Mouse (Mus musculus) urinary bladder, postnatal 4 days (tissue): ENCODE results near the gene Lingo1.

Experiments used
- DNase-seq, 2 experiments: peaks; one replicate each; pipeline ENCODE4 v3.0.0; 2021 to 2022; ENCODE audit warnings: low spot score in 2 of 2

The Lingo1 gene

DNA sequence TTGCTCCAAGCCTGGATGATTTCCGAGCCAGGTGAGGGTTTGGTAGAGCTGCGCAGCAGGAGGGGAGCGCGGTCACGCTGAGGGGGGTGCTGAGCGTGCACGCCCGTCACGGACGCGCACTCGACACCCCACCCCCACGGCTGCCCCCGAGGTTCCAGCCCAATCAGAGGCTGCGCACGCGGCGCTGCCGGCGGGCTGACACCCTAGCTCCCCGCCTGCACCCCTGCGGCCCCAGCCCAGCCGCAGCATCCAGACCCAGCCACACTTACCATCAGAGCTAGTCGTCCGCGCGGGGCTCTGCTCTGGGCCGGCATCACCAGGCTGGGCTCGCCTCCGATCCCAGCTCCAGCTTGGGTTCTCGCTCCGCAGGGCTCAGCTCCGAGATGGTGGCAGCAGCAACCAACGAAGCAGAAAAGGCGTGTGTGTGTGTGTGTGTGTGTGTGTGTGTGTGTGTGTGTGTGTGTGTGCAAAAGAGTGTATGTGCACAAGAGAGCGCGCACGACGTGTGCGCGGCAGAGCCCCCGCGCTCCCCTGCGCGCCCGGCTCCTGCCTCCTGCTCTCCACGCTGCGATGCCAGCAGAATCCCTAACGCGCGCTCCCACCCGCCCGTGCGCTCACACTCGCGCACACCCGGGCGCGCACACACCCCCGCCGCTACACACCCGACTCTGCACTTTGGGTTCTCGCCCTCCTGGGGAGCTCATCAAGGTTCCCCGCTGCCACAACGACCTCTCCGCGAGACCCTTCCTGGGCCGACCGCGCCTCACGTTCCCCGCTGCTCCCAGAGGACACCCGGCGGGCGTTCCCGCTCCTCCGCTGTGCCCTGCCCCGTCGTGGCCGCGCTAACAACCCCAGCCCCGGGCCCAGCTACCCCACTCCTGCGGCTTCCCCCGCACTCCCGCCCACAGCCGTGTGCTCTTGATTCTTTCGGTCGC lies at the start of gene Lingo1:
Lingo1 (minus strand) TSS at position 748 of the 935 bp plus-strand sequence.
- DNase-seq, result no peak

GRCm38 (mm10) chr9:56844644-56845043 lies 48.4 kb upstream of the Lingo1 start:
- DNase-seq, result no peak

GRCm38 (mm10) chr9:56843679-56844188 lies 47.5 kb upstream of the Lingo1 start:
- peak; percentile 62 to 84 for DNase-seq

GRCm38 (mm10) chr9:56842303-56842719 lies 46.0 kb upstream of the Lingo1 start:
- DNase-seq, result no peak

- DNase-seq, result no peak
Observed at GRCm38 (mm10) chr9:56841864-56842263, 45.6 kb upstream of the Lingo1 start.

GRCm38 (mm10) chr9:56840721-56841120 lies 44.5 kb upstream of the Lingo1 start:
- DNase-seq, result no peak

DNA sequence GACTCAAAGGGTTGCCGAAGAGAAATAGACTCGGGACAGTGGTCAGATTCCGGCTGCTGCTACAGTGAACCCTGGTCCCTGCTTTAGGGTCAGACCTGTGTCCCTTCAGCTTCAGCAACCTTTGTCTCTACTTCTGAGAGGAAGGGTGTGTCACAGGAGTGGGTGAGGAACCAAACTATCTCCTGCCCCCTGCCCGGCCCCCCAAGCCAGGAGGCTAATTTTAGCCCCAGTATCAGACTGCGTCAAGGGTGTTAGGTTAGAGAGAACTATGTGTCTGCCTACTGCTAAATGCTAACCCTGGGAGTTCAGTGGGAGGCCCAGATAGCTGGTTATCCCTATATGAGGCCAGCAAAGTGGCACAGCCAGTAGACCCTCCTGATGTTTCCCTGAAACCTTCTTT lies 38.9 kb upstream of the Lingo1 start:
- no peak for DNase-seq

DNA sequence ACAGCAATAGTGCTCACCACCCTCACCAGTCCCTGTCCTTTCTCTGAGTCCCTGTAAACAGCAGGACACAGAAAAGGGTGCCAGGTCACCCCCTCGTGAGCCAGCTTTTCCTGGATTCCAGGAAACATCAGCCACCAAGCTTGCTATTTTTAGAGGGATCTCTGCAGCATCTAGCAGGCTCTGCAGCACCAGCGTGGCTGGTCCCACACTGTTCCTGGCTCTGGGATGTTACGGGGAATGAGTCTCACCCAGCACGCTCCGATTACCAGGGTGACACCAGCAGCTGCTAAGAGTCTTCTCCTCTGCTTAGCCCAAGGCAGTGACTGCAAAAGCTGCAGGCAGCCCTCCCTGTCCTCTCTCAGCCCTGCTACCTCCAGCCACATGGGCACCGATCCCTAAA lies 36.6 kb upstream of the Lingo1 start:
- no peak for DNase-seq

- no peak for DNase-seq
Observed at GRCm38 (mm10) chr9:56831904-56832303, 35.6 kb upstream of the Lingo1 start.

DNA sequence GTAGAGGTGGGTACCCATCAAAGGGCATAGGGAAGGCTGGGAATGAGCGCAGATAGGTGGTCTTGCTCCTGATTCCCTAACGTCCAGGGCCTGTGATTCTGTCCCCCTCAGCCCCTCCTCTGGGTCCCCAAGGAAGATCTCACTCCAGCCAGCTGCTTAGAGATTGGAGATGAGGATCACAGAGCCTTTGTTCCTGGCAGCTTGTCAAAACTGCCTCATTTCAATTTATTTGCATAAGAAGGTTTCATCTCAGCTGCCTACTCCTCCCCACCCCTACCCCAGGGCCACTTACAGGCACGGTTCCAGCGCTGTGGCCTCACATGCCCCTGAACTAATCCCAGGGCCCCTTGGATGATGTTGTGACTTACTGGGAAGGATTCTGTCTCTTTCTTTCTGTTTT lies 33.9 kb upstream of the Lingo1 start:
- no peak for DNase-seq

DNA sequence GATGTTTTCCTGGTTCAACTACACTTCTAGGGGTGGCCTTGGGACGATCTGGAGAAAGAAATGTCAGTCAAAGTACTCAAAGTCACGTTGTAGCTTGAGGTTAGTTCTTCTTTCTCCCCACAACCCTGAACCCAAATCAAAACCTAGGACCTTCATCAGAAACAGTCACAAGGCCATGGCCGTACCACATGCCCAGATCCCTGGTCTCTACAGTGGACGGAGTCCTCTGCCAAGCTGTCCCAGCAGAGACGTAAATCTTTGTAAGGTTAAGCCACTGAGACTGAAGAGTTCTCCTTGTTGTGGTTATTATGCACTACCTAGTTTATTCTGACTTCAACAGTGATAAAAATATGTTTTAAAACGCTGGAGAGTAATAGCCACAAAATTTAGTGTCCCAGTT lies 32.6 kb upstream of the Lingo1 start:
- DNase-seq, result no peak

DNA sequence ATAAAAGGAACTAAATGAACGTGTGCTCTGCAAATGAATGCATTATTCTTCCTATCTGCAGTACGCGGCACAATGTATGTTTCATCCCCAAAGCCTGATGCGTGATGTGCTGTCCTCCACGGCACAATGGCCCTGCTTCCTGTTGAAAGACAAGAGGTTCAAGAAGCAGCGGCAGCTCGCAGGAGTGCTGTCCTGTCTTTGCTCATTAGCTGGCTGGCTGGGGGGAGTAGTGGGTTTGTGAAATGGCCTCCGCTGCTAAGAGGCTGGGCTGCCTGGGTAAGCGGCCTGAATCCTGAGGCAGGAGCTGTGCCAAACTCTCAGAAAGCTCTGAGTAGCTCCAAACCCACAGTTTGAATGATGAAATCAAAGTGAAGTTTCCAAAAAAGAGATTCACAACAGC lies 31.9 kb upstream of the Lingo1 start:
- no peak for DNase-seq

- no peak for DNase-seq
Observed at GRCm38 (mm10) chr9:56825476-56826213, 29.4 kb upstream of the Lingo1 start.

GRCm38 (mm10) chr9:56824900-56825299 lies 28.6 kb upstream of the Lingo1 start:
- no peak for DNase-seq

- no peak for DNase-seq
Observed at GRCm38 (mm10) chr9:56810916-56811315, 14.6 kb upstream of the Lingo1 start.

DNA sequence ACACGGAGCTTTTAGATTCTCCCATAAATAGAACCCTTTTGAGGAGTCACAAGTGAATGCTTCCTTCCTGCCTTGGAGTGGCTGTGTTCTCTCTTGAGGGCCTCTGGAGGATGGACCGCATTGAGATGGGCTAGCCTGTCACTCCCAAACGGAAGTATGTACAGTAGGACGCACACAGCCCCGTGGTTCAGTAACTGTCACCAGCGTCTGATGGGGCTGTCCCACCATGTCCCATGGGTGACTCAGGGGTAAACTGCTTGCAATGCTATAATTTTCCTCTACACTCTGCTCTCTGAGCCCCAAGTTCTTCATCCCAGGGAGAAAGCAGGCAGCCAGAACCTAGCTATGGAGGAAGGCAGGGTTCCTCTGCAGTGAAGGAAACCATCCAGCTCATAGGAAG lies 11.7 kb upstream of the Lingo1 start:
- no peak for DNase-seq

DNA sequence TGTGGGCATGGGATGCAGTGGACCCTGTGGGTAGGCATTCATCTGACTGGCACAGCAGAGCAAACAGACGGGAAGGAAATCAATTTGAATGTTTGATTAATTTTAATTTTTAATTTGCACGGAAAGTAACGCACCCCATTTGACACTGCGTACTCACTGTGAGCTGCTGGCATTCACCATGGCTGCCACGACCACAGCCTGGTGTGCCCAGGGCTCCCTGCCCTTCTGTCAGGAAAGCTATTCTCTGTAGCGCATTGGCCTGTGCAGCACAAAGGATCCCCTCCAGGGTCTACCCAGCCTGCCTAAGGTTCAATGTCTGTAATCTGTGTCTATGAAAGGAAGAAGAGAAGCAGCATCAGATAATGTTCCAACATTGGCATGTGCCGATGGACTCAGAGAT lies 6.9 kb upstream of the Lingo1 start:
- DNase-seq, result no peak

GRCm38 (mm10) chr9:56797876-56798275 lies 1.6 kb upstream of the Lingo1 start:
- DNase-seq, result peak in 1 of 2 experiments; percentile 28

DNA sequence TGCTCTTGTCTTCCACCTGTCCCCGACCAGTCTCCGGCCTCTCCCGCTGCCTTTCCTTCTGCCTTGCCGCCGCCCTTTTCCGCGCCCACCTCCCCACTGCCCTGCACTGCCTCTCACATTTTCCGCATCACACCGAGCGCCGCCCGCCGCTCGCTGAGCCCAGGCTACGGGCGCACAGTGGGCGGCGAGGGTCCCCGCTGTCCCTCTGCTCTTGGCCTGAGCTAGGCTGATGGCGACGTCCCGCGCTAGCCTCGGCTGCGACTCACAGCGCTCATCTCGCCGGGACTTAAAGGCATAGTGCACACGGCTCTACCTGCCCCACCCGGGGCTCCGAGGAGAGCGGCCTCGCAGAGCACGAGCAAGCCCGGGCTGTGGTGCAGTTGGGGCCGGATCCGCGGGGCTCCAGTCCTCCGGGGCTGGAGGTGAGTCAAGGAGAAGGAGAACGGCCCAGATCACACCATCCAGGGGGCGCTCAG lies 426 bp upstream of the Lingo1 start:
- no peak for DNase-seq

- no peak for DNase-seq
Observed at GRCm38 (mm10) chr9:56791696-56792261, 4.5 kb downstream of the Lingo1 start.

- DNase-seq, result no peak
Observed at GRCm38 (mm10) chr9:56784576-56784975, 11.7 kb downstream of the Lingo1 start.
